In genomic region chr7:4539019-4539418, GRCm38 (mm10) we compare ENCODE assay signal across 18 mouse cellular contexts. TPM values are rescaled to one million over a fixed set of nuclear protein-coding genes. Genes with fewer than 3 reads are reported as not detected.
DNase-seq lines count a peak whose midpoint lies in the region; ATAC-seq lines count a peak whose summit lies in the region.
"Had no signal": no experiment of that assay in that cellular context is flagged by ENCODE, and none has a peak within 500 bp of the region (broad histone marks: within the 10 kb centered on the region; RNA-seq: fewer than 3 reads in every experiment).

No protein-coding gene starts in this region.

- H3K9ac ChIP-seq in liver, embryonic 12.5 days = no peak overlapping the region
- H3K9ac ChIP-seq: forebrain, embryonic 15.5 days; heart, embryonic 13.5 days; hindbrain, embryonic 12.5 days; intestine, embryonic 15.5 days had no signal

- no peak overlapping the region for H3K4me2 ChIP-seq in liver, embryonic 12.5 days
- H3K4me2 ChIP-seq: forebrain, embryonic 15.5 days; heart, embryonic 13.5 days; hindbrain, embryonic 12.5 days; intestine, embryonic 15.5 days had no signal

- H3K9me3 ChIP-seq in liver, embryonic 12.5 days (replicated peaks) = no peaks in the 10 kb centered on the region
- H3K9me3 ChIP-seq: forebrain, embryonic 10.5 days; forebrain, embryonic 15.5 days; heart, embryonic 13.5 days; hindbrain, embryonic 12.5 days; intestine, embryonic 15.5 days had no signal

- WGBS in liver, embryonic 12.5 days (ENCODE audit: insufficient replicate concordance) = 53% methylated on average over 2 of the region's 2 CpGs

- H3K27me3 ChIP-seq in liver, embryonic 12.5 days (replicated peaks) = peaks cover 16% of the 10 kb centered on the region
- H3K27me3 ChIP-seq: forebrain, embryonic 15.5 days; hindbrain, embryonic 12.5 days; intestine, embryonic 15.5 days had no signal

- no peak overlapping the region for H3K4me3 ChIP-seq in liver, embryonic 12.5 days
- H3K4me3 ChIP-seq: erythroblast, embryonic 14.5 days; forebrain, embryonic 10.5 days; forebrain, embryonic 15.5 days; heart, embryonic 13.5 days; hindbrain, embryonic 12.5 days; intestine, embryonic 15.5 days had no signal

- ATAC-seq in liver, embryonic 12.5 days = 0 out of 2 replicates have a peak, but pooled peaks have one; percentile 22
- ATAC-seq: forebrain, embryonic 15.5 days; intestine, embryonic 15.5 days had no signal

- H3K4me1 ChIP-seq in liver, embryonic 12.5 days = no peaks in the 10 kb centered on the region; the same call in 1 of the 2 replicates
- H3K4me1 ChIP-seq: forebrain, embryonic 10.5 days; forebrain, embryonic 15.5 days; heart, embryonic 13.5 days; hindbrain, embryonic 12.5 days; intestine, embryonic 15.5 days had no signal

- H3K27ac ChIP-seq in liver, embryonic 12.5 days = no peak overlapping the region
- H3K27ac ChIP-seq: forebrain, embryonic 10.5 days; forebrain, embryonic 15.5 days; heart, embryonic 13.5 days; hindbrain, embryonic 12.5 days; intestine, embryonic 15.5 days had no signal

- peak; percentile 79 for DNase-seq in heart, adult 11 months
- DNase-seq in heart, postnatal 4 days = no peak
- DNase-seq in liver (no peak), R1 (ENCODE audit: low read depth, low spot score) (peak; percentile 94)
- DNase-seq in right cerebral cortex, adult 18-20 months = no peak
- DNase-seq: adrenal gland, postnatal 14 days; cerebellum, adult 11-12 months; cerebellum, adult 9-10 months; cerebellum, postnatal 25 days; gastrocnemius, postnatal 10 days; heart, postnatal 36 days had no signal

- no peaks in the 10 kb centered on the region for H3K36me3 ChIP-seq in liver, embryonic 12.5 days
- H3K36me3 ChIP-seq: forebrain, embryonic 10.5 days; heart, embryonic 13.5 days; intestine, embryonic 15.5 days had no signal

RNA-seq across cellular contexts. Expression of gene Dnaaf3, which starts 6.8 kb away (rescaled TPM):
- under 1 TPM; 0.41 to 0.57 TPM for total RNA-seq in heart, postnatal 4 days (2021)
- polyA plus RNA-seq in liver, embryonic 12.5 days (2016; fragmentation: Nextera tagmentation; extraction: Ambion mirVana) = 0.24 and 0.26 TPM in 2 replicates

RNA-seq across cellular contexts. Expression of gene Syt5, which starts 8.3 kb away (rescaled TPM):
- total RNA-seq in heart, postnatal 4 days (2021) = 1 to 10 TPM; 1.1 to 1.5 TPM
- polyA plus RNA-seq in liver, embryonic 12.5 days (2016; fragmentation: Nextera tagmentation; extraction: Ambion mirVana) = 0.84 and 1.3 TPM in 2 replicates

RNA-seq across cellular contexts. Expression of gene Tnni3, which starts 15.0 kb away (rescaled TPM):
- 1,000 to 10,000 TPM; 4,693 to 5,168 TPM for total RNA-seq in heart, postnatal 4 days (2021)
- 1.7 and 1.8 TPM in 2 replicates for polyA plus RNA-seq in liver, embryonic 12.5 days (2016; fragmentation: Nextera tagmentation; extraction: Ambion mirVana)
- polyA plus RNA-seq: erythroblast, embryonic 14.5 days had no signal

RNA-seq across cellular contexts. Expression of gene Tnnt1, which starts 22.8 kb away (rescaled TPM):
- 10 to 100 TPM; 48.7 to 59.0 TPM for total RNA-seq in heart, postnatal 4 days (2021)
- polyA plus RNA-seq in liver, embryonic 12.5 days (2016; fragmentation: Nextera tagmentation; extraction: Ambion mirVana) = 13.7 and 17.9 TPM in 2 replicates

RNA-seq across cellular contexts. Expression of gene Ppp1r12c, which starts 37.5 kb away (rescaled TPM):
- total RNA-seq in heart, postnatal 4 days (2021) = 10 to 100 TPM; 89.8 to 92.3 TPM
- polyA plus RNA-seq in liver, embryonic 12.5 days (2016; fragmentation: Nextera tagmentation; extraction: Ambion mirVana) = 41.1 and 42.9 TPM in 2 replicates

Comparison
In these comparisons a context has a peak if more than half of its experiments do, and no peak if none do; other contexts are left out.
1. DNase-seq: peak in heart, adult 11 months (single experiment) and R1 (single experiment); none in heart, postnatal 4 days (single experiment), liver (single experiment) and right cerebral cortex, adult 18-20 months (single experiment).